Mouse (Mus musculus): Measurements from ENCODE around the gene Ttc41.

Ttc41 gene

DNA sequence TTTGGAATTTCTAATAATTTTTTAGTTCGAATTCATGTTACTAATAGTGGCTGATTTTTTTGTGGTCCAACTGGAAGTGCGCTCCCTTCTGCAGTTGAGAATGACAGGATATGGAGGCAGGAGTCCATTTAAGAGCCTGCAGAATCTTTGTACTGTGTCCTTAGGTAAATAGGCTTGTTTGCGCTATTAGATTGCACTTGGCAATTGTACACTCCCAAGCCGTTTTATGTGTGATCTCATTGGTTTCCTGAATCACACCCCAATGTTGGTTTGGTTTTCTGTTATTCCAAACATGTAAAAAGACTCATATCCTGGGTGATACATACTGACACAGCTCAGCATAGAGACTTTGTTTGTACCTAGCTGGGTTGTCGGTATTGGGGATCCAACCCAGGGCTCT, 78.0 kb downstream of the Ttc41 start:
- no peak for DNase-seq (ENCODE audit: low spot score in 2 of 2)

DNA sequence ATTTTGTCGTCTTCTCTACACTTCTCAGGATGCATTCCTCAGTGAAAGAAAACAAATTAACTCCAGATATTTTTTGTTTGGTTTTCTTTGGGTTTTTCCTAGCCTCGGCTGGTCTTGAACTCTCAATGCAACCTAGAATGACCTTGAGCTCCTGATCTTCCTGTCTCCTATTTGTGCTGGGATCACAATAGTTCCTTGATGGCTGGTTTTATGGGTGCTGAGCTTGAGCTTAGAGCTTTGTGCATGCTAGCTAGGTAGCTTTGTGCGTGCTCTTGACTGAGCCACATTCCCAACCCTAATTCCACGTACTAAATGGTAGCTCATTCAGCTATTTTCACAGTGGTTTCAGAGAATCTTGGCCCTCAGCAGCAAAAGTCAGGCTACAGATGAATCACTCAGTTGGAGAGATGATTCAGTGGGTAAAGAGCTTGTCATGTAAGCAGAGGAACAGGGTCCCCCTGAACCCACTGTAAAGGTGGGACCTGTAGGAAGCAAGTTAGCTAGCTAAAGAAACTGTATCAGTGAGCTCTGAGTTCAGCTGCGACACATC, 78.6 kb downstream of the Ttc41 start:
- no peak for DNase-seq (ENCODE audit: low spot score in 2 of 2)

DNA sequence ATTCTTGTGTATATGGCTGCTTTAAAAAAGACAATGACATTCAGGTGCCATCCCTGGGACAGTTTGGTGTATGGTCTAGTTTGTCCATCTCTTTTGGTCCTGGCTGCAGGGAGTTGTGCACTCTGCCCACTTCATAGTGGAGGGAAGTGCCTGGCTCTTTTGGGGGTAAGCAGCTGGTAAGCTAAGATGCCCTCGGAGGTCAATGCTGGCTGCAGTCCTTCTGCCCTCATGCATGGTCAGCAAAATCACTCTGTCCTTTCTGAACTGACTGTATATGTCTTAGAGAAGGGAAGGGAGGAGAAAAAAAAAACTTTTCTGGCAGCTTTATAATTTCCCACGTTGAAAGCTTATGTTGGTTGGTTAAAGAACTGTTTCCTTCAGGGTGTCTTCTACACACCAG, 79.8 kb downstream of the Ttc41 start:
- DNase-seq (ENCODE audit: low spot score in 2 of 2), result no peak

DNA sequence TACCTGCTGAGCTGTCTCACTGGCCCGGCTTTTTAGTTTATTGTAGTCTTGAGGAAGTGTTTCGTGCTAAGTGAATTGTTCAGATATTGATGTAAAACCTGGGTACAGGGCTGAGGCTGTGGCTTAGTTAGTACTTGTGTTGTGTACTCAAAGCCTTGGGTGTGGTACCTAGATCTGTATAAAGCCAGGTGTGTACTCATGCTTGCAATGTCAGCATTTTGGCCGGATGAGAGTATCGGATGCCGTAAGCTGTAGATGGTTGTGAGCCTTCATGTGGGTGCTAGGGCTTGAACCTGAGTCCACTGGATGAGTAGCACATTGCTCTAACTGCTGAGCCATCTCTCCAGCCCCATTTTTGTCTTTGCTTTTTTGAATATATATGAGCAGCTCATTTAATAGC, 80.5 kb downstream of the Ttc41 start:
- DNase-seq (ENCODE audit: low spot score in 2 of 2), result no peak

DNA sequence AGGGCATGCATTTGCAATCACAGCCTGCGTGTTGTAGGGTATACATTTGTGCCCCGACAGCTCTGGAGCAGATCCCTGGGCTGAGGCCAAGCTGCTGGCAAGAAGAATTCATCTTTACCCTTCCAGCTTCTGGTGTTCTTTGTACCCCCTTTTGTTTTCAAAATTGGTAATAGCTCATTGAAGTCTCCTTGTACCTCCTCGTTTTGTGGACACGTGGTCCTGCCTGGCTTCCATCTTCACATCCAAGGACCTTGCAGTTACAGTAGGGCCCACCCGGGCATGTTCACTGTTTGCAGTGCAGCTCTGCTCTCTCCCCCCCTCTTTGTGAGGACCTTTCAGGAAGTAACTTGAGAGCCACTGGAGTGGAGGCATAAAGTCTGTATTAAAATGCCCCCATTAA, 82.6 kb downstream of the Ttc41 start:
- no peak for DNase-seq (ENCODE audit: low spot score in 2 of 2)

DNA sequence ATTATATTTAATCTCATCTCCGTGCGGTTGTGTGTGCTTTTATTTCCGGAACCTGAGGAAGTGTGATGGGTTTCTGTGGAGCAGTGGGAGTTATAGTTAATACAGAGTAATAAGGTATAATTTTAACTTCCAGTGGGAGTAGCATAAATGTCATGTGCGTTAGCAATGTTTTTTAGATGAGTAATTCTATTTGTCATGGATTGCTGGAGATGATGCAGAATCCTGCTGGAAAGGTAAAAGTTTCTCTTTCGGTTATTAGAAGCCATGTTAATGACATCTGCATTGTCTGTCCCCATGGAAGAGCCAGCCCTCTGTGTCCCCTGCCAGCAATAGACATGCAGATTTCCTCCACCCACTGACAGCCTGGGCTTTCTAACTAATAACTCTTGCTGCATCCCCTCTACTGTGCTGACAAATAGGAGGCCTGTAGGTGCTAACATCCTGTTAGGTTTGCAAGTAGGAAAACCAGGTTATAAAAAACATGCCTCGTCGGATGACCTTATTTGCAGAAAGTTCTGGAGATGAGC, 83.6 kb downstream of the Ttc41 start:
- no peak for DNase-seq (ENCODE audit: low spot score in 2 of 2)

DNA sequence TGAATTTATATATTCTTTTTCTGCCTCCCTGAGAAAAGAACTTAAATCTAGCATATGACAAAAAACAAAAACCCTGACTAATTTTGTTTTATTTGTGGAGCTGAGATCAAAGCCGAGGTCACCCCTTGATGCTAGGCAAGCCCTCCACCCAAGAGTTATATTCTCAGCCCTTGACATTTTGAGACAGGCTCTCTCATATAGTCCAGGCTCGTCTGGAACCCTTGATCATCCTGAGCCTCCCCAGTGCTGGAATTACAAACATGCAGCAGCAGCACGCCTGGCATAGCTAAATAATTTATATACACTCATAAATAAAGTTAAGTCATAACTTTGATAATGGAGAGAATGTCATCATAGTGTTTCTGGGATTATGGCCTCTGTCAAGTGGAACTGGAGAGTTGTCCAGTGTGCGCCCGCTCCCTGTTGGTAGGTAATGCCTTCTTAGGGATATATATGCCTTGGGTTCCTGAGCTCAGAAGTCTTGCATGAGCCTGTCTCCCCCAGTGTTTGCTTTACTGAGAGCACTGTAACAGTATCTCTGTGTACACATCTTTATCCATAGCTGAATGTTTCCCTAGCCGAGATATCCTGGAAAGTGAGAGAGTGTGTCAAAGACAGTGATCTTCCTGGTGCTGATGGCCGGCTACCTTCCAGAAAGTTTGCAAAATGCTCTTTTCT, 86.0 kb downstream of the Ttc41 start:
- no peak for DNase-seq (ENCODE audit: low spot score in 2 of 2)

DNA sequence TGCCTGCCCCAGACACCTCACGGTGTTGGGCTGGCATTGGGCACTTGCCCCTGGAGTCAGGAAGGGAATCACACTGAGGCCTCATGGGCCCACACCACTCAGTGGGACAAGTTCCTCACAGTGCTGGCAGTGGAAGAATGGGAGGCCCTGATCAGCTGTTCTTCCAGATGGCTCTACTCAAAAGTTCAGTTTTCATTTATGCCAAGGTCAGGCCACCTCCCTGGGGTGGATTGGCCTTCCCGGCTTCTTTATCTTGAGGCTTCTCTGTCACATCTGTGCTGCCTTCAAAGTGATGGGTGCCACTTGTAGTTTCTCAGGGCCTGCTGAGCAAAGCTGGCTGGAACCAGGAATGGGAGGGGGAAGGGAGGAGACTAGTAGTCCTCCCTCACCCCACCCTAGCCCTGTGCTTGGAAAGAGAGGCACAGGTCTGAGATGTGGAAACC, 87.9 kb downstream of the Ttc41 start:
- no peak for DNase-seq (ENCODE audit: low spot score in 2 of 2)

DNA sequence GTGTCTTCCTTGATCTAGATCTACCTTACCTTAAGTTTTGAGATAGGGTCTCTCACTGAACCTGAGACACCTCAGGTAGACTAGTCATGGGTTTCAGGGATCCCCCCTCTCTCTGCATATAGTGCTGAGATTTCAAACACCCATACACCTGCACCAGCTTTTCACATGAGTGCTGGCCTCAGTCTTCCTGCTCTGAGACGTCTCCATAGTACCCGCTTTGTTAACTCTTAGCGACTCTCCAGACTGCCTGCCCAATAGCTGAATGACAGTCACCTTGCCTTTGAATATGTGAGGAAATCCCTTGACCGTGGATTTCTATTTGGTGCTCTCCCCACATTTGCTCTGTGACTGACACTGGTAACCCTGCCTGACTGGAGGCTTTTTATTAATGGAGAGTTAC, 88.6 kb downstream of the Ttc41 start:
- no peak for DNase-seq (ENCODE audit: low spot score in 2 of 2)

DNA sequence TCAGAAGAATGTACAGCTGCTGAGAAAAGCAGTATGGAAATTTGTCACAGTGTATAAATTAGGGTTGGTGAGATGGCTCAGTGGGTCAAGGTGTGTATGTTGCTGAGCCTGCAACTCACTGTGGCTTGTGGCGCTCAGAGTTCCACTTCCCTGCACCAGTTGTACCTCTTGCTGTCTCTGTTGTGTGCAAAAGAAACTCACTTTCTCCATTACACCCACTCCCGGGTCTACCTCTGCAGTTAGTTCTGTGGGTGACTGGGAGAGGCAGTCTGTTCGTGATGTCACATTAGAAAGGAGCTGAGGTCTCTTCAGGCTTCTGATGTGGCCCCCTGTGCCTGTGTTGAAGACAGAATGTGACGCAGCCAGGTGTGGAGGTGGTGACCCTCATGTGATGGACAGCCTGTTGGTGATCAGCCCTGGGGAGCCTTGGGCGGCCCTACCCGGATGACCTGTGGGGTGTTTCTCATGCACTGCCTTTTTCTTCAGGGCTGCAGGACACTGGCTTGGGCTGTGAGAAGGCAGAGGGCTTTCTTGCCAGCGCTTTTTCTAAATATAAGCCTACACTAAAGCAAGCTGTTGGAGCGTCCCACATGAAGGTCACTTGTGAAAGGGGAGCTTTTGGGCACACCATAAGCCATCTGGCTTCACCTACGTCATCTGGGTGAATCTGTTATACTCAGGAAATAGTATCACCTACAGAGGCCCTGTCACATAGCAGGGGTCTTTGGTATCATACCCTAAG, 89.4 kb downstream of the Ttc41 start:
- no peak for DNase-seq (ENCODE audit: low spot score in 2 of 2)

DNA sequence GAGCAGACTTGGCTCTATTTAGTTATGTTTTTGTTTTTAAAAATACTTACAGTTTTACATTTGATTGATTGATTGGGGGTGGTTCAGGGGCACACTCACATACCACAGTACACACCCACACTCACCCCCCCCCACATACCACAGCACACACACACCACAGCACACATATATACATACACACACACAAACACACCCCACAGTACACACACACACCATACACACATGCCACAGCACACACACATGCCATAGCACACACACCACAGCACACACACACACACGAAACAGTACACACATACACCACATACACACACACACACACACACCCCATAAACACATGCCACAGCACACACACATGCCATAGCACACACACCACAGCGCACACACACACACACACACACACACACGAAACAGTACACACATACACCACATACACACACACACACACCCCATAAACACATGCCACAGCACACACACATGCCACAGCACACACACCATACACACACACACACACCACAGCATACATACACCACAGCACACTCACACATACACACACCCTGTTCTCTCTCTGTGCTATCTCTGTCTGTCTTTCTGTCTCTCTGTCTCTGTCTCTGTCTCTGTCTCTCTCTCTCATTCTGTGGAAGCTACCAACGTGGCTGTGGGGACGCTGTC, 90.6 kb downstream of the Ttc41 start:
- no peak for DNase-seq (ENCODE audit: low spot score in 2 of 2)

DNA sequence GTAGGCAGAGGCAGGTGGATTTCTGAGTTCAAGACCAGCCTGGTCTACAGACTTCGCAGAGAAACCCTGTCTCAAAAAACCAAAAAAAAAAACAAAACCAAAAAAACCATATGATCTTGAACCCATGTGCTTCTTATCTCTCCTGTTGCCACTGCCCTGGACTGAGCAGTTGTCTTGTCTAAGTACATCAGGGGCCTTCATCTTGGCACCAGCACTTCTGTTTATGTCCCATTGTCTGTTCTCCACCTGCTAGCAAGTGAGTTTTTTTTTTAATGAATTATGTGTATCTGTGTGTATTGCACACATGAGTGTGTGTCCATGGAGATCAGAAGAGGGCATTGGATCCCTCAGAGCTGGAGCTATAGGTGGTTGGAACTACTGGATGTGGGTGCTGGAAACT, 101.8 kb downstream of the Ttc41 start:
- DNase-seq (ENCODE audit: low spot score in 2 of 2), result no peak

DNA sequence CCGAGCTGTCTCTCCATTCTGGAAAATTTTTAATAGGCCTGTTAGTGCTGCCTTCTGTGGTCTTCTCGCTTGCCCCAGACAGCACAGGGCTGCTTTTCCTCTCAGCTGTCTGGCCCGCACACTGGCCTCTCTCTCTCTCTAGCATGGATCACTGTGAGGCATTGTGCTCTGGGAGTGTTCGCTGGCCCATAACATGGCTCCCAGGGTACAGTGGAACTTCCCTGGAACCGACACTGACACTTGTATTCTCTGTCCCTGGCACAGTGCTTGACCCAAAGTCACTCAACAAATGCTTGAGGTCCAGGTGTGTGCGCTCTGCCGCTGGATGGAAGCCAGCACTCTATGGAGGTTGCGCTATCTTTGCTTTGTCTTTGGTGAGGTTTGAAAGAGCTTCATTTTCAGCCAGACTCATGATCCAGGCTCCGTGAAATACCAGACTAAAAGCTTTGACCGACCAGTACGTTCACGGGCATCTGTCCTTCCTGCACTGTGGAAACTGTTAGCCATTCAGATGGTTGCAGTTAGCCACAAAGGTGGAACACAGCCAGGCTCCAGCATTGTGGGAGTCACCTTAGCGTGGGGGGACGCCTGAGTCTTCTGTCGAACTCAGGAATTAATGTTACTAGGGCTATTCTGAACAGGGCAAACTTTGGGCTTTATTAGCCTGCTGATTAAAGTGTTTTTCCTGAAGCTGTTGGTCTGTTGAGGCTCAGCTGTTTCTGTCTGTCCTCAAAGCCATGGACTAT, 102.6 kb downstream of the Ttc41 start:
- no peak for DNase-seq (ENCODE audit: low spot score in 2 of 2)

DNA sequence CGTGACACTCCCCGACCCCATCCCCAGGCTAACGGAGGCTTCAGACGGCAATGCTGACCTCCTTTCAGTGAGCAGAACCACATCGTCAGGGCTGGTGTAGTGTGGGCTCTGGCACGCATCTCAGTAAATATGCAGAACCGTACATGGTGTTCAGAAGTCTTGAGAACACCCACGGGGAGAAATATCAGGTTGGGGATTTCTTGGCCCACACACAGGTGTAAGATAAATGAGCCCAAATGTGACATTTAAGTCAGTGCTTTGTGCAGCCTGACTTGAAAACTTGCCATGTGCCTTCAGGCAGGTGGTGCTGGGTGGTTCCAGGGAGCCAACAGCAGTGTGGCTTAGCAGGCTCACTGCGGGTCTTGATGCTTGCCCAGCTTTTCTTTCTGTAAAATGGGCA, 104.4 kb downstream of the Ttc41 start:
- DNase-seq (ENCODE audit: low spot score in 2 of 2), result no peak

DNA sequence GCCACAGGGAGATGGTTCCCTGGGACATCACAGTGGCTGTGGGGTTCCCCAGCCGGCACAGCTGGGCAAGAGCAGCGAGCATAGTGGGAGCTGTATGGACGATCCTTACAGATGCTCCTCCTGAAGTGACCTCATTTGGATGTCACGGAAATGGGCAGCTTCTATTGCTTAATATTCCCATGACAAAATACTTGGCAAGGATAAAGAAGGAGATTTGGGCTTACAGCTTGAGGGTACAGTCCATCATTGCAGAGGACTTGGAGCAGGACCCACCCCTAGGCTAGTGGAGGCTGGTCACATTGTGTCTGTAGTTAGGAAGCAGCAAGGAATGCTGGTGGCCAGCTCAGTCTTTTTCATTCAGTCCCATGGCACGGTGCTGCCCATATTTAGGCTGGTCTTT, 105.0 kb downstream of the Ttc41 start:
- DNase-seq (ENCODE audit: low spot score in 2 of 2), result no peak

DNA sequence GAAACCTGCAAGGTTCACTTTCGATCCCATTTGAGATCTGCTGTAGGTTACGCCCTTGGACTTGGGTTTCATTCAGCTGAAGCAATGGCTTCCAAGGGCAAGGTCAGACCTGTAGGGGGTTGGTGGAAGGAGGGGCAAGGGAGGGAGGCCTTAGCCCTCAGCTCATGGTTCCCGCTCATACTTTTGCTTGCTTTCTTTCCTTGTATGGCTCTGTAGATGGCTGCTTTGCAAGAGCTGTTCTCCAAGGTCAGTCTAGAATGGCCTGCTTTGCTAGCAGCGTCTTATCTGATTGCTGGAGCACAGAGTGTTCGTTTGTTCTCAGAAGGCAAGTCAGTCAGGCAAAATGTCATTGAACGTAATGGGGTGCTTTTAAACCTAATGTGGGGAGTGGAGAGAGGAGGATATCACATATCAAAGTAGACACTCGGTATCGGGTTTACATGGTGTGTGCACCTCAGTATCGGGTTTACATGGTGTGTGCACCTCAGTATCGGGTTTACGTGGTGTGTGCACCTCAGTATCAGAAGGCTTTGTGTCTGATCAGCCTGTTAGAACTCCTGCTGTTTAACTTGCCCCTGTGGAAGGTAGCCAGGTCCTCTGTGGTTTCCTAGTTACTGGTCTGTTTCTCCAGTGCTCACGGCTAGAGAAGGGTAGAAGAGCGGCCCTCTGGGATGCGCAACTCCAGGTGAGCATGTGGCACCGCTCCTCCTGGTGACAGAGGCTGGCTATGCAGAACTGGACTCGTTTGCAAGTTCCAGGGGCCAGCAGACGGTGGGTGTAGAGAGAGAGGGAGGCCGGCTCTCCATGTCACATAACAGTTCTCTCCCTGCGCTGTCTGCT, 108.9 kb downstream of the Ttc41 start:
- no peak for DNase-seq (ENCODE audit: low spot score in 2 of 2)

DNA sequence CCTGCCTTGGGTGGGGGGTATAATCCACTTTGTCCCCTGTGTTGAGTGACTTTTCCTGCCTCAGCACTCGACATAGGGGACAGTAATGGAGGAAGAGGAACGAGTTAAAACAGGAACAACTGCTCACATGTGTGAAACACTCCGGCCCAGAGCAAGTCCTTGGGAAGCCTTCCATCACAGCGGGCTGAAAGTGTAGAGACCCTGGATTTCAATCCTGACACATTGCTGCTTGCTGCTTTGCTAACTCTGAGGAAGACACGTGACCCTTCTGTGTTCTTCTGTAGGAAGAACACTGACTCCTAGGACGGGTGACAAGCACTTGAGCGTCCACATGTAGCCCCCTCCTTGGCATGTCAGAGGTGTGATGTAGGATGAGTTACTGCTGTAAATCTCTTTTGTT, 109.5 kb downstream of the Ttc41 start:
- no peak for DNase-seq (ENCODE audit: low spot score in 2 of 2)

DNA sequence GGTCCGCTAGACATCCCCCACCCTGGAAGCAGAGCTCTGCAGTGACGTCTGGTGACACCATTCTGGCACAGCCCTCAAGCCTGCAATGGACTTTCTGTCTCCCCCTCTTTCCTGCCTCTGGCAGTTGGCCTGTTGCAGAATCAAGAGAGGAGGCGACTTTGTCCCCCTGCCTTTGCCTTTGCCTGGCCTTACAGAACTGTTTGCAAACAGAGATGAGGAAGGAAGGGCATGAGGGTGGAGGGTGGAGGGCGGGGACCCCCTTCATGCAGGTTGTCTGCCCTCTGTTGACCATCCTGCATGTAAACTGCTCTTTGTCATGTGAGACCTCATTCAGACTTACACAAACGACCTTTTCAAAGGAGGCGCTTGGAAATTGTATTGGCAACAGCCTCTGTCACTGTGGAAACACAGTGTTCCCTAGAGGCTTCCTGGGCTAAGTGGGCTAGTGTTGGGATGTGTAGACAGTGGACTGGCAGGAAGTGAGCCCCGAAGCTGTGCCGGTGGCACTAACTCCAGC, 114.1 kb downstream of the Ttc41 start:
- no peak for DNase-seq (ENCODE audit: low spot score in 2 of 2)

DNA sequence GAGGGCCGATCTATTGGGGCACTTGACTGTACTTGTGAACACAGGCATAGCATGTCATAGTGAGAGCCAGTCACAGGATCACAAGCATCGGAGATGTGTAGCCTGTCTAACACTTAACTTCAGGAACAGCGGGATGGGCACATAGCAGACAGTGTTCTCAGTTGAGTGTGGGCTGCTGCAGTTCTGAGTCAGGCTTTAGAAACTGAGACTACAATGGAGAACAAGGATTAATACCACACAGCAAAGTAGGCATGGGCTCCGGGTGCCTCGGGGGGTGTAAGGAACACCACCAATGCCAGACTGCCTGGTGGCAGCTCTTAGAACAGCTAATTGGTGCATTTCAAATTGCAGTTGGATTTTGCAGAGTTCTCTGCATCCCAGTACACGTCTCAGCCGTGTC, 115.4 kb downstream of the Ttc41 start:
- DNase-seq (ENCODE audit: low spot score in 2 of 2), result no peak

DNA sequence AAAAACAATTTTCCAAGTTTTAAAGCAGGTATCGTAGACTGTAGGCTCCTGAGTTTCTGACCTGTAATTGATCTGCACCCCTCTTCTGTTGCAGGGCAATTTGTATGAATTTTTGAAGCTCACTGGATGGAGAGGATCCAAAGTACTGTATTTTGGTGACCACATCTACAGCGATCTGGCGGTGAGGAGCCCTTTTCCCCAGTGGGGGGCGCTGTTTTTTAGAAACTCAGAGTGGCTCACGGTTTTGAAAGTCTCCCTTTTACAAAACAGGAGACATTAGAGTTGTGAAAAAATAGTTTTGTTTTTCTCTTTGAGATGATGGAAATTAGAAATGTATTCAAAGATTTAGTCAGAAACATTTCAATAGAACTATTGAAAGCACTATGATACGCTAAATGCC, 118.5 kb downstream of the Ttc41 start:
- DNase-seq (ENCODE audit: low spot score in 2 of 2), result no peak

DNA sequence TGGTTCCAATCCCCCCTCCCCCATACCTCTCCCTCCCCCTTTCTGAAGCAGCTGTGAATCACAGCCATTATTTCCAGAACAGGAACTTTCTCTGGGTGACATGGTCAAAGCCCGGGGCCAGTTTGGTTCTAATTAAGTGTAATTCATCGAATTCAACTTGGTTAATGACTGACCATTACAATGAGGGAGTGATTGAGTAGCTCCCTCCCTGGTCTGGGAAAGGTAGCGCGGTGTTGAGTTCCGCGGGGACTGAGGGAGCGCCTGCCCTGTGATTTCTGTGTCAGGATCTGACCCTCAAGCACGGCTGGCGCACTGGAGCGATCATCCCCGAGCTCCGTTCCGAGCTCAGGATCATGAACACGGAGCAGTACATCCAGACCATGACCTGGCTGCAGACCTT, 119.3 kb downstream of the Ttc41 start:
- DNase-seq (ENCODE audit: low spot score in 2 of 2), result no peak

Data from spleen, postnatal 36 days (tissue).